Mouse (Mus musculus): ENCODE measurements around the gene Hcar1. TPM values are rescaled to one million over a fixed set of nuclear protein-coding genes. Genes with fewer than 3 reads are reported as not detected.

Gene Hcar1
- polyA plus RNA-seq, 1 experiment = 0.05 TPM

- TF ChIP-seq POLR2A (IDR thresholded peaks at IDR 0.05; ENCODE audit: control insufficient read depth, low read depth, low read length) (no peak), CTCF (IDR thresholded peaks at IDR 0.05; ENCODE audit: control insufficient read depth, insufficient read depth, insufficient replicate concordance, low read depth, low read length) (no peak)
- H3K4me1 ChIP-seq (ENCODE audit: control insufficient read depth, insufficient read depth, low read length) = no peaks in the 10 kb centered on the region
- no peaks in the 10 kb centered on the region for H3K27me3 ChIP-seq (ENCODE audit: control insufficient read depth, insufficient read depth, low read length)
- H3K4me3 ChIP-seq (ENCODE audit: control insufficient read depth, low read depth, low read length) = no peak overlapping the region
- no peaks in the 10 kb centered on the region for H3K36me3 ChIP-seq (ENCODE audit: control insufficient read depth, insufficient read depth, low read length)
- H3K27ac ChIP-seq (ENCODE audit: control insufficient read depth, insufficient read depth, low read depth, low read length) = no peak overlapping the region
Measured at GRCm38 (mm10) chr5:123827659-123828091, 52.1 kb downstream of the Hcar1 start.

Other genes starting within 250 kb of the Hcar1 start
- 96.1 and 101 TPM in 2 replicates for gene Clip1, start 195.4 kb downstream of the Hcar1 start, polyA plus RNA-seq (2012; rRNA removed)
- gene Zcchc8, start 158.9 kb downstream of the Hcar1 start, polyA plus RNA-seq (2012; rRNA removed) = 49.2 and 54.8 TPM in 2 replicates
- 14.5 and 16.0 TPM in 2 replicates for gene Rsrc2, start 130.6 kb downstream of the Hcar1 start, polyA plus RNA-seq (2012; rRNA removed)
- gene Kntc1, start 130.3 kb downstream of the Hcar1 start, polyA plus RNA-seq (2012; rRNA removed) = 10.0 and 11.3 TPM in 2 replicates
- gene Hcar2, start 14.5 kb downstream of the Hcar1 start, polyA plus RNA-seq (2012; rRNA removed) = 0.05 and 0.11 TPM in 2 replicates
- gene Denr, start 27.2 kb upstream of the Hcar1 start, polyA plus RNA-seq (2012; rRNA removed) = 40.6 and 55.0 TPM in 2 replicates
- gene Gm43518, start 47.4 kb upstream of the Hcar1 start, polyA plus RNA-seq (2012; rRNA removed) = 10.8 and 12.3 TPM in 2 replicates
- gene Ccdc62, start 50.7 kb upstream of the Hcar1 start, polyA plus RNA-seq (2012; rRNA removed) = 70.8 and 79.8 TPM in 2 replicates
- 8.7 and 11.0 TPM in 2 replicates for gene Hip1r, start 93.6 kb upstream of the Hcar1 start, polyA plus RNA-seq (2012; rRNA removed)
- 46.6 and 47.7 TPM in 2 replicates for gene Vps37b, start 152.2 kb upstream of the Hcar1 start, polyA plus RNA-seq (2012; rRNA removed)
- 21.6 and 24.8 TPM in 2 replicates for gene Abcb9, start 215.8 kb upstream of the Hcar1 start, polyA plus RNA-seq (2012; rRNA removed)
- 50.9 and 57.5 TPM in 2 replicates for gene Ogfod2, start 232.3 kb upstream of the Hcar1 start, polyA plus RNA-seq (2012; rRNA removed)
- gene Arl6ip4, start 236.1 kb upstream of the Hcar1 start, polyA plus RNA-seq (2012; rRNA removed) = 28.3 and 35.7 TPM in 2 replicates

All from testis, adult 2 months (tissue).